Mouse (Mus musculus): ENCODE measurements around the gene Wdr90. TPM values are rescaled to one million over a fixed set of nuclear protein-coding genes. Genes with fewer than 3 reads are reported as not detected.
A peak's percentile ranks its signal among the peaks of the same experiment; 100 is the strongest.

Wdr90 gene
- polyA plus RNA-seq, 1 experiment from 2014 or later = 3.4 TPM

- no peak for ATAC-seq
- TF ChIP-seq CTCF (IDR thresholded peaks at IDR 0.05; ENCODE audit: low read depth) = no peak
- no peak for TF ChIP-seq EP300 (IDR thresholded peaks at IDR 0.05; ENCODE audit: low read depth)
- Histone ChIP-seq H3K27me3 (ENCODE audit: insufficient read depth, low read length) (no peaks in the 10 kb centered on the region), H3K9me3 (ENCODE audit: low read length) (no peaks in the 10 kb centered on the region), H3K9ac (replicated peaks) (no peak overlapping the region), H3K4me2 (ENCODE audit: low read depth, low read length) (peak overlapping the region; percentile 78), H3K27ac (ENCODE audit: low read depth) (0 out of 2 replicates have a peak overlapping the region, but pooled peaks have one; percentile 67), H3K36me3 (replicated peaks; ENCODE audit: insufficient read depth, low read length) (peaks cover 31% of the 10 kb centered on the region), H3K4me1 (ENCODE audit: insufficient read depth) (peaks cover 47% of the 10 kb centered on the region), H3K4me3 (ENCODE audit: low read depth, low read length) (peak overlapping the region; percentile 56; the same call in 1 of the 2 replicates)
- 81% methylated on average over 8 of the region's 8 CpGs for WGBS (ENCODE audit: insufficient replicate concordance)
- DNase-seq = no peak
Measured at GRCm38 (mm10) chr17:25828223-25828594, 33.1 kb downstream of the Wdr90 start.

DNA sequence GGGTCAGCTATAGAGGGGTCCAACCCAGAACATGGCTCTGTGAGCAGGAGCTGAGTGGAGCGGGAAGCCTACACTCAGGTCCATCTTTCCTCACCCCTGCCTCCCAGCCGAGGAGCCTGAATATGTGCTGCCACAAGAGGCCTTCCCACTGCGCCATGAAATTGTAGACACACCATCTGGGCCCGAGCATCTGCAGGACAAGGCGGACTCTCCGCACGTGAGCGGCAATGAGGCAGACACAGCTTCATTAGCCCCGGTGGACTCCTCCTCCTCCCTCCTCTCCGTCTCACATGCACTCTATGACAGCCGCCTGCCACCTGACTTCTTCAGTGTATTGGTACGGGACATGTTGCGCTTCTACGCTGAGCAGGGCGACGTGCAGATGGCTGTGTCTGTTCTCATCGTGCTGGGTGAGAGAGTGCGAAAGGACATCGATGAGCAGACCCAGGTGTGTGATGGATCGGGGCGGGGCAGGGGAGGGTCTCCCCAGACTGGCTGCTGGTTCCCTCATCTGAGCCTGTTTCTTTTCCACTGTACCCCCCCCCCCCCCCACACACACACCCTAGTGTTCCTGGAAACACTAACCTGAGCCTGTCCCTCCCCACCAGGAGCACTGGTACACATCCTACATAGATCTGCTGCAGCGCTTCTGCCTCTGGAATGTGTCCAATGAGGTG is 33.6 kb downstream of the Wdr90 start:
- Histone ChIP-seq H3K4me1 (ENCODE audit: insufficient read depth) (peaks cover 49% of the 10 kb centered on the region), H3K36me3 (replicated peaks; ENCODE audit: insufficient read depth, low read length) (peaks cover 31% of the 10 kb centered on the region), H3K4me2 (ENCODE audit: low read depth, low read length) (no peak overlapping the region), H3K27me3 (ENCODE audit: insufficient read depth, low read length) (no peaks in the 10 kb centered on the region), H3K4me3 (ENCODE audit: low read depth, low read length) (no peak overlapping the region), H3K27ac (ENCODE audit: low read depth) (no peak overlapping the region), H3K9me3 (ENCODE audit: low read length) (no peaks in the 10 kb centered on the region), H3K9ac (replicated peaks) (no peak overlapping the region)
- ATAC-seq (no peak), DNase-seq (no peak)
- no peak for TF ChIP-seq CTCF (IDR thresholded peaks at IDR 0.05; ENCODE audit: low read depth)
- no peak for TF ChIP-seq EP300 (IDR thresholded peaks at IDR 0.05; ENCODE audit: low read depth)
- WGBS (ENCODE audit: insufficient replicate concordance) = 92% methylated on average over 22 of the region's 22 CpGs

GRCm38 (mm10) chr17:25827011-25827410 is 34.3 kb downstream of the Wdr90 start:
- Histone ChIP-seq H3K4me3 (ENCODE audit: low read depth, low read length) (no peak overlapping the region), H3K9ac (replicated peaks) (no peak overlapping the region), H3K4me1 (ENCODE audit: insufficient read depth) (peaks cover 48% of the 10 kb centered on the region), H3K4me2 (ENCODE audit: low read depth, low read length) (no peak overlapping the region), H3K27me3 (ENCODE audit: insufficient read depth, low read length) (no peaks in the 10 kb centered on the region), H3K36me3 (replicated peaks; ENCODE audit: insufficient read depth, low read length) (peaks cover 31% of the 10 kb centered on the region), H3K9me3 (ENCODE audit: low read length) (no peaks in the 10 kb centered on the region), H3K27ac (ENCODE audit: low read depth) (no peak overlapping the region)
- ATAC-seq = no peak
- DNase-seq = no peak
- no peak for TF ChIP-seq CTCF (IDR thresholded peaks at IDR 0.05; ENCODE audit: low read depth)
- no peak for TF ChIP-seq EP300 (IDR thresholded peaks at IDR 0.05; ENCODE audit: low read depth)
- 92% methylated on average over 13 of the region's 13 CpGs for WGBS (ENCODE audit: insufficient replicate concordance)

DNA sequence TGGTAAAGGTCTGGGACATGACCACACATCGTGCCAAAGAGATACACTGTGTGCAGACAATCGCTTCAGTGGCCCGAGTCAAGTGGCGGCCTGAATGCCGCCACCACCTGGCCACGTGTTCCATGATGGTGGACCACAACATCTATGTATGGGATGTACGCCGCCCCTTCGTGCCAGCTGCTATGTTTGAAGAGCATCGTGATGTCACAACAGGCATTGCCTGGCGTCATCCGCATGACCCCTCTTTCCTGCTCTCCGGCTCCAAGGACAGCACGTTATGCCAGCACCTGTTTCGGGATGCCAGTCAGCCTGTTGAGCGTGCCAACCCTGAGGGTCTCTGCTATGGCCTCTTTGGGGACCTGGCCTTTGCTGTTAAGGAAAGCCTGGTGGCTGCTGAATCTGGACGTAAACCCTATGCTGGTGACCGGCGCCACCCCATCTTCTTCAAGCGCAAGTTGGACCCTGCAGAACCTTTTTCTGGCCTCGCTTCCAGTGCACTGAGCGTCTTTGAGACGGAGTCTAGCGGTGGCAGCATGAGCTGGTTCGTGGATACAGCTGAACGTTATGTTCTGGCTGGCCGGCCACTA is 35.2 kb downstream of the Wdr90 start:
- no peak overlapping the region for H3K4me2 ChIP-seq (ENCODE audit: low read depth, low read length)
- H3K27ac ChIP-seq (ENCODE audit: low read depth) = no peak overlapping the region
- H3K9me3 ChIP-seq (ENCODE audit: low read length) = no peaks in the 10 kb centered on the region
- WGBS (ENCODE audit: insufficient replicate concordance) = 91% methylated on average over 27 of the region's 27 CpGs
- H3K4me1 ChIP-seq (ENCODE audit: insufficient read depth) = peaks cover 39% of the 10 kb centered on the region
- ATAC-seq (no peak), DNase-seq (no peak)
- H3K36me3 ChIP-seq (replicated peaks; ENCODE audit: insufficient read depth, low read length) = peaks cover 24% of the 10 kb centered on the region
- H3K4me3 ChIP-seq (ENCODE audit: low read depth, low read length) = no peak overlapping the region
- no peak for TF ChIP-seq CTCF (IDR thresholded peaks at IDR 0.05; ENCODE audit: low read depth)
- no peak for TF ChIP-seq EP300 (IDR thresholded peaks at IDR 0.05; ENCODE audit: low read depth)
- 0 out of 2 replicates have a peak, but pooled peaks cover 4% of the 10 kb centered on the region for H3K27me3 ChIP-seq (ENCODE audit: insufficient read depth, low read length)
- H3K9ac ChIP-seq (replicated peaks) = no peak overlapping the region

- no peak for TF ChIP-seq EP300 (IDR thresholded peaks at IDR 0.05; ENCODE audit: low read depth)
- no peak for TF ChIP-seq CTCF (IDR thresholded peaks at IDR 0.05; ENCODE audit: low read depth)
- Histone ChIP-seq H3K4me2 (ENCODE audit: low read depth, low read length) (peak overlapping the region; percentile 92; the same call in 1 of the 2 replicates), H3K36me3 (replicated peaks; ENCODE audit: insufficient read depth, low read length) (peaks cover 17% of the 10 kb centered on the region), H3K27ac (ENCODE audit: low read depth) (no peak overlapping the region), H3K9ac (replicated peaks) (no peak overlapping the region; the same call in 1 of the 2 replicates), H3K4me1 (ENCODE audit: insufficient read depth) (peaks cover 35% of the 10 kb centered on the region), H3K27me3 (ENCODE audit: insufficient read depth, low read length) (0 out of 2 replicates have a peak, but pooled peaks cover 5% of the 10 kb centered on the region), H3K4me3 (ENCODE audit: low read depth, low read length) (no peak overlapping the region), H3K9me3 (ENCODE audit: low read length) (no peaks in the 10 kb centered on the region)
- WGBS (ENCODE audit: insufficient replicate concordance) = 83% methylated on average over 6 of the region's 6 CpGs
- no peak for DNase-seq
- ATAC-seq = no peak
Measured at GRCm38 (mm10) chr17:25825311-25825710, 36.0 kb downstream of the Wdr90 start.

DNA sequence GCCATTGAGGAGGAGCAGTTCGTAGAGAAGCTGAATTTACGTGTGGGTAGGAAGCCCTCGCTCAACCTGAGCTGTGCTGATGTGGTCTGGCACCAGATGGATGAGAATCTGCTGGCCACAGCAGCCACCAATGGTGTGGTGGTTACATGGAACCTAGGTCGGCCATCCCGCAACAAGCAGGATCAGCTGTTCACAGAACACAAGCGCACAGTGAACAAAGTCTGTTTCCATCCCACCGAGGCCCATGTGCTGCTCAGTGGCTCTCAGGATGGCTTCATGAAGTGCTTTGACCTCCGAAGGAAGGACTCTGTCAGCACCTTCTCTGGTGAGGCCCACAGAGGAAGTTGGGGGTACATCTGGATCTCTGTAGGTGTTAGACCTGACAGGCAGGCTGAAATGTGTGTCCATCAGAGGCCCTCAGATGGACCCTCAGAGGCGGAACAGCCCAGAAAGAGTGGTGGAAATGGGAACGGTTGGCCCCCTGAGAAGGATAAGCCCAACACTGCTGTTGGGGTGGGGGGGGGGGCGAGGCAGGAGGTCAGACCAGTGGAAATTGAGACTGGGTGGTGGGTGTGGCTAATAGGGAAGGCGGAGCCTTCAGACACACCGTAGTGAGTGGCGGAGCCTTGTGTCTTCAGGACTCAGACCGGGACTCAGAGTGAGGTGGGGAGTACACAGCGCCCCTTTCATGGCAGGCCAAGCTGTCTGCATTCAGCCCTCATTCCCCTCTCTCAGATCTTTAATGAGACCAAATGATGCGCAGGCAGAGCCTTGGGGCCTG is 36.7 kb downstream of the Wdr90 start:
- no peak overlapping the region for H3K27ac ChIP-seq (ENCODE audit: low read depth)
- peaks cover 13% of the 10 kb centered on the region for H3K27me3 ChIP-seq (ENCODE audit: insufficient read depth, low read length)
- H3K36me3 ChIP-seq (replicated peaks; ENCODE audit: insufficient read depth, low read length) = peaks cover 13% of the 10 kb centered on the region
- H3K4me1 ChIP-seq (ENCODE audit: insufficient read depth) = peaks cover 29% of the 10 kb centered on the region
- peak overlapping the region; percentile 92 for H3K4me2 ChIP-seq (ENCODE audit: low read depth, low read length)
- no peaks in the 10 kb centered on the region for H3K9me3 ChIP-seq (ENCODE audit: low read length)
- TF ChIP-seq CTCF (IDR thresholded peaks at IDR 0.05; ENCODE audit: low read depth) (no peak), EP300 (IDR thresholded peaks at IDR 0.05; ENCODE audit: low read depth) (no peak)
- H3K9ac ChIP-seq (replicated peaks) = peak overlapping the region; percentile 71
- peak overlapping the region; percentile 74 for H3K4me3 ChIP-seq (ENCODE audit: low read depth, low read length)
- ATAC-seq (no peak), DNase-seq (no peak)
- 66% methylated on average over 17 of the region's 17 CpGs for WGBS (ENCODE audit: insufficient replicate concordance)

All from liver, postnatal 0 days (tissue).